Mouse (Mus musculus): ENCODE data around the gene Gm17720. TPM values are rescaled to one million over a fixed set of nuclear protein-coding genes. Genes with fewer than 3 reads are reported as not detected.

The Gm17720 gene
- polyA plus RNA-seq, 1 experiment from 2014 or later, result not detected

DNA sequence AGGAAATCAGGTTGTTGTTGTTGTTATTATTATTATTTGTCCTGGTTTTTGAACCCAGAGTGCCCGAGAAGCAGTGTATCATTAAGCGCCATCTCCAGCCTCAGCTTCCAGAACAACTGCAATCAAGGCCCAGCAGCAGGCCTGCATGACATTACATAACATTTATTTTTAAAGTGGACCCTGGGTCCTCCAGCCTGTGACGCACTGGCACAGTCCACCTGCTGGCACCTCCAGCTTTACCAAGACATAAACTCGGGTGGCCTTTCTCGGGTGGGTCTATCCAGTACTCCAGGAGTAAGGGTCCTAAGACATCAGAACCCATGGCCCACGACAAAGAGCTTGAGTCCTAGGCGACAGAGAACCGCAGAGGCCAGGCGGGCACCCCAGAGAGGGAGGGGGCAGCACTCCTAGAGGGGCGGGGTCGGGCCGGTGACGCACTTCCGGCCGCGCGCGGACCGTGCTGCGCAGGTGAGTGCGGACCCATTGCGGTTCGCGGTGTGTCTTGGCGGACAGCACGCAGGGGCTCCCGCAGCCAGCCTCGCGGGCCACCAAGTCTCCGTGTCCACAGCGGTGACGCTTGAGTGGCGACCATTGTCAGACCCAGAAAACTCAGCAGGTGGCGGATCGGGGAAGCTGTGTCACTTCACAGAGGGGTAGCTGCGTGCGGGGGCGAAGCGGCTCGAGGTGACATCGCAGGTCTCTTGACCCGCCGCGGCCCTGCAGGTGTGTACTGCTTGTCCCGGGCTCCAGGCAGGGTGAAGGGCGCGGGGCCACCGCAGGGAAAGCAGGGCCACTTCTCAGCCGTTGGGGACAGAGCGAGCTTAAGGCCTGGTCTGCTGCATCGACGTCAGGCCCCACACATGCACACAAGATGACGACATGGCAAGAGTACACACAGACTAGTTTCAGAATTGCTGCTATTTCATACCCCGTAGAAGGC, 23.0 kb downstream of the Gm17720 start, which contains the start of gene Zfp612:
TSS of gene Zfp612 (plus strand) at position 465 of the 940 bp plus-strand sequence.
- no peaks in the 10 kb centered on the region for H3K9me3 ChIP-seq
- WGBS, result 6% methylated on average over 54 of the region's 54 CpGs
- ATAC-seq (ENCODE audit: low FRiP score), result peak; percentile 95
- peaks cover 19% of the 10 kb centered on the region for H3K36me3 ChIP-seq (replicated peaks)
- H3K4me1 ChIP-seq, result peaks cover 8% of the 10 kb centered on the region; the same call in 1 of the 2 replicates
- peak within 1 kb of the TSS; percentile 87 for H3K4me2 ChIP-seq
- no peak within 1 kb of the TSS for H3K27ac ChIP-seq
- H3K27me3 ChIP-seq, result no peaks in the 10 kb centered on the region
- H3K4me3 ChIP-seq (replicated peaks), result peak within 1 kb of the TSS; percentile 75
- peak within 1 kb of the TSS; percentile 81 for H3K9ac ChIP-seq

DNA sequence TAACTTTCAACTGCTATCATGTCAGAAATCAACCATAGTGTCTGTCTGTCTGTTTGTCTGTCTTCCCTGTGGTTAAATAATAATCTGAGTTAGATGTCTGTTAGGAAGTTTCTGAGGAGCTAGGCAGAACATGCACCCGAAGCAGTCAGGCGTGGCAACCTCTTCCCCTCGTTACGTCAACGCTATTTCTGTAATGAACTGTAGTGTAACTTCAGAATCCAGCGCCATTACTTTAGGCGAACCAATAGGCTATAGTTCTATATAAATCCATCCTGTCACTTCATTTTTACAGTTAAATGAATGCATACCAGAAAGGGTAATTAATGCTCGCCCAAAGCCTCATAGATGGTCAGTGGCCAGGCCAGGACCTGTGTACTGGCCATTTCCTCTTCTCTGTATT, 28.1 kb downstream of the Gm17720 start:
- 83% methylated on average over 8 of the region's 8 CpGs for WGBS

GRCm38 (mm10) chr8:110071600-110071999, 31.0 kb downstream of the Gm17720 start:
- ATAC-seq (ENCODE audit: low FRiP score), result peak; percentile 58; the same call in 1 of the 2 replicates
- Histone ChIP-seq H3K9ac (no peak overlapping the region), H3K27me3 (no peaks in the 10 kb centered on the region), H3K9me3 (no peaks in the 10 kb centered on the region), H3K36me3 (replicated peaks) (no peaks in the 10 kb centered on the region), H3K4me2 (no peak overlapping the region), H3K27ac (no peak overlapping the region), H3K4me1 (no peaks in the 10 kb centered on the region), H3K4me3 (replicated peaks) (no peak overlapping the region)
- 14% methylated on average over 9 of the region's 9 CpGs for WGBS

More for the DNA sequence above, 28.1 kb downstream of the Gm17720 start:
- Histone ChIP-seq H3K9ac (no peak overlapping the region), H3K4me3 (replicated peaks) (no peak overlapping the region), H3K27ac (no peak overlapping the region), H3K4me2 (no peak overlapping the region), H3K9me3 (no peaks in the 10 kb centered on the region), H3K36me3 (replicated peaks) (no peaks in the 10 kb centered on the region), H3K27me3 (no peaks in the 10 kb centered on the region), H3K4me1 (peaks cover 2% of the 10 kb centered on the region; the same call in 1 of the 2 replicates)
- ATAC-seq (ENCODE audit: low FRiP score), result no peak

- Histone ChIP-seq H3K9ac (no peak overlapping the region), H3K4me3 (replicated peaks) (no peak overlapping the region), H3K4me1 (no peaks in the 10 kb centered on the region), H3K36me3 (replicated peaks) (no peaks in the 10 kb centered on the region), H3K4me2 (no peak overlapping the region), H3K9me3 (no peaks in the 10 kb centered on the region), H3K27me3 (no peaks in the 10 kb centered on the region), H3K27ac (no peak overlapping the region)
- ATAC-seq (ENCODE audit: low FRiP score), result no peak
- WGBS, result 86% methylated on average over 4 of the region's 4 CpGs
These were observed 32.8 kb downstream of the Gm17720 start for GRCm38 (mm10) chr8:110069706-110070105.

- Histone ChIP-seq H3K4me3 (replicated peaks) (no peak overlapping the region), H3K4me1 (no peaks in the 10 kb centered on the region), H3K9me3 (no peaks in the 10 kb centered on the region), H3K9ac (no peak overlapping the region), H3K36me3 (replicated peaks) (no peaks in the 10 kb centered on the region), H3K27me3 (no peaks in the 10 kb centered on the region), H3K4me2 (no peak overlapping the region), H3K27ac (no peak overlapping the region)
- no peak for ATAC-seq (ENCODE audit: low FRiP score)
- 98% methylated on average over 4 of the region's 4 CpGs for WGBS
These were observed 36.9 kb downstream of the Gm17720 start for GRCm38 (mm10) chr8:110065676-110066075.

GRCm38 (mm10) chr8:110064606-110065365, 37.8 kb downstream of the Gm17720 start:
- no peak overlapping the region for H3K4me2 ChIP-seq
- no peak overlapping the region for H3K4me3 ChIP-seq (replicated peaks)
- no peaks in the 10 kb centered on the region for H3K9me3 ChIP-seq
- no peaks in the 10 kb centered on the region for H3K36me3 ChIP-seq (replicated peaks)
- no peaks in the 10 kb centered on the region for H3K27me3 ChIP-seq
- ATAC-seq (ENCODE audit: low FRiP score), result no peak
- 91% methylated on average over 18 of the region's 18 CpGs for WGBS
- no peaks in the 10 kb centered on the region for H3K4me1 ChIP-seq
- no peak overlapping the region for H3K9ac ChIP-seq
- H3K27ac ChIP-seq, result no peak overlapping the region

DNA sequence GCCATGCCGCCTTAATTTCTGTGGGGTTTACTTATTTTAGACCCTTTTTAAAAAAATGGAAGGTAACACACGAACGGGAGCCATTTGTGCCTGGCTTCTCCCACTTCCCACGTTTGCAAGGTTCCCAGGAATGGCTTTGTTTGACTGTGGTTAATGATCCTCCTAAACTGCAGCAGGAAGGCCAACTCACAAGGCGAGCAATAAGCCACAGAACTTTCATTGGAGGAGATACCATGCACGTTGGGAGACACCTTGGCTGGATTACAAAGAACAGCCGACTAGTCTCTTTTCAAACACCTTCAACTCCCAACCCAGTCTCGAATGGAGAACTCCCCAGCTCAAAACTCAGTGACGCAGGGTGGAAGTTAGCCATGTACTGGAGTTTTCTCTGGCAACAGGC, 38.4 kb downstream of the Gm17720 start:
- no peak overlapping the region for H3K27ac ChIP-seq
- ATAC-seq (ENCODE audit: low FRiP score), result no peak
- no peaks in the 10 kb centered on the region for H3K36me3 ChIP-seq (replicated peaks)
- H3K4me3 ChIP-seq (replicated peaks), result no peak overlapping the region
- no peak overlapping the region for H3K4me2 ChIP-seq
- H3K9me3 ChIP-seq, result no peaks in the 10 kb centered on the region
- no peaks in the 10 kb centered on the region for H3K27me3 ChIP-seq
- 86% methylated on average over 9 of the region's 9 CpGs for WGBS
- no peaks in the 10 kb centered on the region for H3K4me1 ChIP-seq
- H3K9ac ChIP-seq, result no peak overlapping the region

- no peaks in the 10 kb centered on the region for H3K36me3 ChIP-seq (replicated peaks)
- H3K27ac ChIP-seq, result no peak overlapping the region
- no peaks in the 10 kb centered on the region for H3K9me3 ChIP-seq
- H3K4me2 ChIP-seq, result no peak overlapping the region
- ATAC-seq (ENCODE audit: low FRiP score), result no peak
- WGBS, result 83% methylated on average over 8 of the region's 8 CpGs
- no peaks in the 10 kb centered on the region for H3K27me3 ChIP-seq
- H3K9ac ChIP-seq, result no peak overlapping the region
- no peaks in the 10 kb centered on the region for H3K4me1 ChIP-seq
- no peak overlapping the region for H3K4me3 ChIP-seq (replicated peaks)
These were observed 44.3 kb downstream of the Gm17720 start for GRCm38 (mm10) chr8:110058207-110058606.

GRCm38 (mm10) chr8:110051208-110051607, 51.3 kb downstream of the Gm17720 start:
- no peak overlapping the region for H3K4me3 ChIP-seq (replicated peaks)
- H3K9ac ChIP-seq, result no peak overlapping the region
- no peaks in the 10 kb centered on the region for H3K36me3 ChIP-seq (replicated peaks)
- H3K4me2 ChIP-seq, result no peak overlapping the region
- no peaks in the 10 kb centered on the region for H3K4me1 ChIP-seq
- no peaks in the 10 kb centered on the region for H3K27me3 ChIP-seq
- 85% methylated on average over 6 of the region's 6 CpGs for WGBS
- no peaks in the 10 kb centered on the region for H3K9me3 ChIP-seq
- no peak overlapping the region for H3K27ac ChIP-seq
- ATAC-seq (ENCODE audit: low FRiP score), result no peak

DNA sequence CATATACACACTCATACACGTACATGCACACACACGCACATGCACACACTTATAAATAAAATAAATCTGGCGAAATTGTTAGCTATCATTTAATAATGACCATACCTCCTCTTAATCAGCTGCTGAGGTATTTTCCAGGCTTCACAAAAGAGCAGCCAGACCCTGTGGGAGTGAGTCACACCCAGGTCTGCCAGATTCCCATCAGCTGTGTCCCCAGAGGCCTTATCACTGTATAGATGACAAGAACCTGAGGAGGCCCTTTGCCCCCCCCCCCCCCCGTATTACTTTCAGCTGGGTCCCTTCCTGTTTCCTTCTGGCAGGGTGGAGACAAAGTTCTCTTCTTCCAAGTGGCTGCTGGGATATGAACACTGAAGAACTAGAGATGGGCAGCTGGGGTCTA, 62.0 kb downstream of the Gm17720 start:
- no peak for ATAC-seq (ENCODE audit: low FRiP score)
- Histone ChIP-seq H3K27me3 (no peaks in the 10 kb centered on the region), H3K36me3 (replicated peaks) (no peaks in the 10 kb centered on the region), H3K4me1 (no peaks in the 10 kb centered on the region), H3K4me2 (no peak overlapping the region), H3K4me3 (replicated peaks) (no peak overlapping the region), H3K9me3 (no peaks in the 10 kb centered on the region), H3K27ac (no peak overlapping the region), H3K9ac (no peak overlapping the region)
- WGBS, result 76% methylated on average over 4 of the region's 4 CpGs

GRCm38 (mm10) chr8:110039659-110040058, 62.9 kb downstream of the Gm17720 start, which contains the start of gene Chst4:
TSS of gene Chst4 (minus strand) at chr8:110039740.
- WGBS, result 86% methylated on average over 5 of the region's 5 CpGs
- Histone ChIP-seq H3K36me3 (replicated peaks) (no peaks in the 10 kb centered on the region), H3K27ac (no peak within 1 kb of the TSS), H3K9ac (no peak within 1 kb of the TSS), H3K4me2 (no peak within 1 kb of the TSS), H3K4me3 (replicated peaks) (no peak within 1 kb of the TSS), H3K4me1 (no peaks in the 10 kb centered on the region), H3K27me3 (no peaks in the 10 kb centered on the region), H3K9me3 (no peaks in the 10 kb centered on the region)
- ATAC-seq (ENCODE audit: low FRiP score), result no peak

DNA sequence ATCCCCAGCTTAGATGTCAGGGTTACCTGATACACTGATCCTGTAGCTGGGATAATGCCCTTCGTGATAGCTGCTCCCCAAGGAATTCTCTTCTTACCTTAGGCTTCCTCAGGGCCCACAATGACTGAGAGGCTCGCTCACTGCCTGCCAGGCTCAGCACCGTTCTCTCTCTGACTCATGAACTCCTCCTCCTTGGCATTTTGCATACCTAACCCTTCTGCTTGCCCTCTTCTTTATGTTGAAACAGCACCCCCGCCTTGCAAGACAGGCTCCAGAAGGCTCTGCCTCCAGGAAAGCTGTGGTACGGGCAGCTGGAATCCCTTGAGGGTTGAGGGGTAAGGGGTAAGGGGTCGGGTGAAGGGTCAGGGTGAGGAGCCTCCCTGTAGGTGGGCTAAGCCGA, 63.3 kb downstream of the Gm17720 start:
- no peak overlapping the region for H3K27ac ChIP-seq
- WGBS, result 52% methylated on average over 7 of the region's 7 CpGs
- no peaks in the 10 kb centered on the region for H3K27me3 ChIP-seq
- H3K9ac ChIP-seq, result no peak overlapping the region
- H3K9me3 ChIP-seq, result no peaks in the 10 kb centered on the region
- H3K4me1 ChIP-seq, result no peaks in the 10 kb centered on the region; the same call in 1 of the 2 replicates
- no peak overlapping the region for H3K4me3 ChIP-seq (replicated peaks)
- no peak for ATAC-seq (ENCODE audit: low FRiP score)
- H3K4me2 ChIP-seq, result no peak overlapping the region
- H3K36me3 ChIP-seq (replicated peaks), result no peaks in the 10 kb centered on the region
